Mouse (Mus musculus): Measurements from ENCODE around the gene Irak4. TPM values are rescaled to one million over a fixed set of nuclear protein-coding genes. Genes with fewer than 3 reads are reported as not detected.

The Irak4 gene
- polyA plus RNA-seq, 1 experiment from 2014 or later, result 4.1 TPM

GRCm38 (mm10) chr15:94590083-94590482 is 46.6 kb downstream of the Irak4 start:
- H3K27ac ChIP-seq, result no peak overlapping the region
- peaks cover 12% of the 10 kb centered on the region for H3K36me3 ChIP-seq
- peak overlapping the region; percentile 63 for H3K4me2 ChIP-seq
- H3K9ac ChIP-seq, result 0 out of 2 replicates have a peak overlapping the region, but pooled peaks have one; percentile 5
- H3K9me3 ChIP-seq (replicated peaks), result no peaks in the 10 kb centered on the region
- H3K4me1 ChIP-seq (replicated peaks), result peaks cover 11% of the 10 kb centered on the region
- H3K4me3 ChIP-seq, result peak overlapping the region; percentile 100
- H3K27me3 ChIP-seq, result no peaks in the 10 kb centered on the region
- 13% methylated on average over 8 of the region's 8 CpGs for WGBS
- no peak for ATAC-seq (replicated peaks; ENCODE audit: insufficient number of reproducible peaks, insufficient read depth, low FRiP score, low read depth)

DNA sequence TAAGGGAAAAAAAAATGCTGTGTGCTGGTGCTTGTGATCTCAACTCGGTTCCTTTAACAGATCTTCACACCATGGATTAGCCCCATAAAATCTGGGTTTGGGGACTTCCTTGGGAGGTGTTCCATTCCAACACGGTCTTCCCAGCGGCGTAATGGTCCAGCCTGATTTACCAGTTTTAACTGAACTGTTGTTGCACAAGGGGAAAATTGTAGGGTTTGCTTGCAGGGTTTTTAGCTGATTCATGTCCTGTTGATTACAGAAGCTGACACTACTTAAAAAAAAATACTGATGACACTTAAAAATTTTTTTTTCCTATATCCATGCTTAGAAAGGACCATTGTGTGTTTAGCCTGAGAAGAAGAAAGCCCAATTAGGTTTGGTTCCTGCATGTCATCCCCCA is 47.9 kb downstream of the Irak4 start:
- no peak overlapping the region for H3K4me3 ChIP-seq
- H3K36me3 ChIP-seq, result no peaks in the 10 kb centered on the region
- no peaks in the 10 kb centered on the region for H3K27me3 ChIP-seq
- WGBS, result 75% methylated on average over 4 of the region's 4 CpGs
- H3K4me2 ChIP-seq, result no peak overlapping the region
- H3K27ac ChIP-seq, result no peak overlapping the region
- peaks cover 11% of the 10 kb centered on the region for H3K4me1 ChIP-seq (replicated peaks)
- ATAC-seq (replicated peaks; ENCODE audit: insufficient number of reproducible peaks, insufficient read depth, low FRiP score, low read depth), result no peak
- no peaks in the 10 kb centered on the region for H3K9me3 ChIP-seq (replicated peaks)
- H3K9ac ChIP-seq, result no peak overlapping the region

GRCm38 (mm10) chr15:94593586-94593985 is 50.1 kb downstream of the Irak4 start:
- H3K27ac ChIP-seq, result no peak overlapping the region
- no peaks in the 10 kb centered on the region for H3K27me3 ChIP-seq
- no peaks in the 10 kb centered on the region for H3K9me3 ChIP-seq (replicated peaks)
- 73% methylated on average over 1 of the region's 1 CpGs for WGBS
- H3K4me2 ChIP-seq, result no peak overlapping the region
- ATAC-seq (replicated peaks; ENCODE audit: insufficient number of reproducible peaks, insufficient read depth, low FRiP score, low read depth), result no peak
- no peaks in the 10 kb centered on the region for H3K36me3 ChIP-seq
- no peak overlapping the region for H3K9ac ChIP-seq
- H3K4me1 ChIP-seq (replicated peaks), result peaks cover 3% of the 10 kb centered on the region; the same call in 1 of the 2 replicates
- no peak overlapping the region for H3K4me3 ChIP-seq

- no peak for ATAC-seq (replicated peaks; ENCODE audit: insufficient number of reproducible peaks, insufficient read depth, low FRiP score, low read depth)
- Histone ChIP-seq H3K4me2 (no peak overlapping the region), H3K4me1 (replicated peaks) (no peaks in the 10 kb centered on the region), H3K27ac (no peak overlapping the region), H3K9ac (no peak overlapping the region), H3K9me3 (replicated peaks) (no peaks in the 10 kb centered on the region), H3K36me3 (no peaks in the 10 kb centered on the region), H3K4me3 (no peak overlapping the region), H3K27me3 (no peaks in the 10 kb centered on the region)
- WGBS, result 56% methylated on average over 11 of the region's 11 CpGs
Observed at GRCm38 (mm10) chr15:94600145-94600707, 56.8 kb downstream of the Irak4 start.

- WGBS, result 23% methylated on average over 3 of the region's 3 CpGs
Observed at GRCm38 (mm10) chr15:94601339-94601738, 57.9 kb downstream of the Irak4 start.

DNA sequence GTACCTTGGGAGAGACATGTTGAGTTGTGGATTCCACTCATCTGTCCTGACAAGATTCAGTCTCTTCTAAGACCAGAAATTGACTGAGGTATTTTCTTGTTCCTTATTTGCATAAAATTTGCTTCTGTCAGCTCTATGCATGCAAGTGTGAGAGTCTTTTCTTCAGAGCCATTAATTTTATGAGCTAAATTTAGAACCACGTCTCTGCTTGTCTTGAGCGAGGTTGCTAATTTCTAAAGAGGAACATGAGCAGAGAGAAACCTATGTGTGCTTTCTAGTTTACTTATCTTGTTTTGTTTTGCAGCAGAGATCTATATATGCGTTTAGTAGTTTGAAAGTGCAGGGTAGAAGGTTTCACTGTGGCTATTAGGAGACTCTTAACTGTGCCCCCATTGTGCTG is 59.0 kb downstream of the Irak4 start:
- Histone ChIP-seq H3K27ac (no peak overlapping the region), H3K4me2 (no peak overlapping the region), H3K36me3 (no peaks in the 10 kb centered on the region), H3K4me3 (no peak overlapping the region), H3K9ac (no peak overlapping the region), H3K9me3 (replicated peaks) (no peaks in the 10 kb centered on the region), H3K27me3 (no peaks in the 10 kb centered on the region), H3K4me1 (replicated peaks) (no peaks in the 10 kb centered on the region)
- 59% methylated on average over 3 of the region's 3 CpGs for WGBS
- no peak for ATAC-seq (replicated peaks; ENCODE audit: insufficient number of reproducible peaks, insufficient read depth, low FRiP score, low read depth)

More at GRCm38 (mm10) chr15:94601339-94601738, 57.9 kb downstream of the Irak4 start:
- Histone ChIP-seq H3K27ac (no peak overlapping the region), H3K27me3 (no peaks in the 10 kb centered on the region), H3K9ac (no peak overlapping the region), H3K9me3 (replicated peaks) (no peaks in the 10 kb centered on the region), H3K4me1 (replicated peaks) (no peaks in the 10 kb centered on the region), H3K36me3 (no peaks in the 10 kb centered on the region), H3K4me3 (no peak overlapping the region), H3K4me2 (no peak overlapping the region)
- no peak for ATAC-seq (replicated peaks; ENCODE audit: insufficient number of reproducible peaks, insufficient read depth, low FRiP score, low read depth)

GRCm38 (mm10) chr15:94607768-94608167 is 64.3 kb downstream of the Irak4 start:
- no peak for ATAC-seq (replicated peaks; ENCODE audit: insufficient number of reproducible peaks, insufficient read depth, low FRiP score, low read depth)
- no peak overlapping the region for H3K27ac ChIP-seq
- H3K4me2 ChIP-seq, result no peak overlapping the region
- H3K9me3 ChIP-seq (replicated peaks), result no peaks in the 10 kb centered on the region
- H3K4me3 ChIP-seq, result no peak overlapping the region
- H3K36me3 ChIP-seq, result no peaks in the 10 kb centered on the region
- no peaks in the 10 kb centered on the region for H3K4me1 ChIP-seq (replicated peaks)
- H3K27me3 ChIP-seq, result no peaks in the 10 kb centered on the region
- H3K9ac ChIP-seq, result no peak overlapping the region
- 87% methylated on average over 8 of the region's 8 CpGs for WGBS

- Histone ChIP-seq H3K4me1 (replicated peaks) (no peaks in the 10 kb centered on the region), H3K9me3 (replicated peaks) (no peaks in the 10 kb centered on the region), H3K9ac (no peak overlapping the region), H3K36me3 (no peaks in the 10 kb centered on the region), H3K27ac (no peak overlapping the region), H3K4me3 (no peak overlapping the region), H3K27me3 (no peaks in the 10 kb centered on the region), H3K4me2 (no peak overlapping the region)
- 82% methylated on average over 11 of the region's 11 CpGs for WGBS
- ATAC-seq (replicated peaks; ENCODE audit: insufficient number of reproducible peaks, insufficient read depth, low FRiP score, low read depth), result no peak
Observed at GRCm38 (mm10) chr15:94616036-94616435, 72.6 kb downstream of the Irak4 start.

DNA sequence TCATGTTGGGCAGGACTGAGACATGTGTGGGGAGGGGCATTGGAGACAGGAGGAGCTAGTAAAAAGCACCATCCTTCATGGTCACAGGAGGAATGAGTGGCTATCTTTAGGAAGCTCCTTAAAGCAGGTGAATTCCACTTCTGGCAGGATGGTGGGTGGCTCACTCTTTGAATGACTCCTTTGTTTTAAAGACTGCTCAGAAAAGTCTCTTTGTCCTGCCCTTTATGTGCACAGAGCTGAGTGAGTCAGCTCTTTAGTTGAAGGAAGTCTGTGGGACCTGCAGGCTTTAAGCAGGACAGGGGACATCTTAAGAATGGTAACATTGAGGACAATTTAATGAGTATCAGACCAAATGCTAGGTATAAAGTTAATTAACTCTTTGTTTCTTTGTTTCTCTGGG is 77.5 kb downstream of the Irak4 start:
- H3K36me3 ChIP-seq, result no peaks in the 10 kb centered on the region
- no peak overlapping the region for H3K4me2 ChIP-seq
- no peak overlapping the region for H3K27ac ChIP-seq
- H3K4me1 ChIP-seq (replicated peaks), result no peaks in the 10 kb centered on the region
- no peaks in the 10 kb centered on the region for H3K9me3 ChIP-seq (replicated peaks)
- ATAC-seq (replicated peaks; ENCODE audit: insufficient number of reproducible peaks, insufficient read depth, low FRiP score, low read depth), result no peak
- no peaks in the 10 kb centered on the region for H3K27me3 ChIP-seq
- no peak overlapping the region for H3K4me3 ChIP-seq
- H3K9ac ChIP-seq, result no peak overlapping the region

- Histone ChIP-seq H3K36me3 (no peaks in the 10 kb centered on the region), H3K27ac (no peak overlapping the region), H3K4me2 (peak overlapping the region; percentile 99), H3K4me3 (peak overlapping the region; percentile 67), H3K9ac (peak overlapping the region; percentile 74), H3K27me3 (peaks cover 20% of the 10 kb centered on the region), H3K9me3 (replicated peaks) (no peaks in the 10 kb centered on the region), H3K4me1 (replicated peaks) (peaks cover 6% of the 10 kb centered on the region; the same call in 1 of the 2 replicates)
- ATAC-seq (replicated peaks; ENCODE audit: insufficient number of reproducible peaks, insufficient read depth, low FRiP score, low read depth), result no peak
- WGBS, result 45% methylated on average over 2 of the region's 2 CpGs
Observed at GRCm38 (mm10) chr15:94628463-94628829, 85.0 kb downstream of the Irak4 start.

DNA sequence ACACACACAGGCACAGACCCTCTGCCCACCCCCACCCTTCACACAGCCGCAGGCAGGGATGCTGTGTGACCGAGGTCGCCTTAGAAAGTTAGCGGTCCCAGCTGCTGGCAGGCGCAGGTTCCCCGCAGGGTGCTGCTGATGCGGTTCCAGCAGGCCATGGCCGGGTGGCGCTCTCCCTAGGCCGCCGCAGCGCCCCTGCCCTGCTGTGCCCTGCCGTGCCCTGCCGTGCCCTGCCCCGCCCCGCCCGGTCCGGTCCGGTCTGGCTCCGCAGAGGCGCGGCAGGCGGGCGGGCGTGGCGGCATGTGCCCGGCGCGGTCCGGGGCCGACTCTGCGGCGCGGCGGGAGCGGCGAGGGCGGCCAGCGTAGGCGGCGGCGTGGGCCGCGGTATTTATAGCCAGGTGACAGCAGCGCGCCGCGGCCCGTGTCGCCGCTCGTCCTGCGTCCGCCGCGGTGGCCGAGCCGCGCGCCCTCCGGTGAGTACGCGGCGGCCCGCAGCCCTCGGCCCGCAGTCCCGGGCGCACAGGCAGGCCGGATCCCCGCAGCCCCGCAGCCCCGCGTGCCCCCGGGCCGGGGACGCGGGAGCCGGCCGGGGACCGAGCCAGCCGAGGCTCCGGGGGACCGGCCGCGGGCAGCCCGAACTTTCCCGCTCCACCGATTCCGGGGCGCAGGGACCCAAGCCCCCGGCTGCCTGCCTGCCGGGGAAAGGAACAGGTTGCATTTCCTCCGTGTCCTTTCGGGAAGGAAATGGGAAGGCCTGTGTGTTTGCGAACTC is 85.6 kb downstream of the Irak4 start, which contains the start of gene Tmem117:
Gene Tmem117 (plus strand): TSS at position 403 of the 772 bp plus-strand sequence.
- Histone ChIP-seq H3K27me3 (peaks cover 20% of the 10 kb centered on the region), H3K27ac (no peak within 1 kb of the TSS), H3K9me3 (replicated peaks) (no peaks in the 10 kb centered on the region), H3K4me3 (peak within 1 kb of the TSS; percentile 67), H3K4me1 (replicated peaks) (peaks cover 6% of the 10 kb centered on the region; the same call in 1 of the 2 replicates), H3K9ac (peak within 1 kb of the TSS; percentile 74), H3K4me2 (peak within 1 kb of the TSS; percentile 99), H3K36me3 (no peaks in the 10 kb centered on the region)
- 1% methylated on average over 85 of the region's 96 CpGs for WGBS
- ATAC-seq (replicated peaks; ENCODE audit: insufficient number of reproducible peaks, insufficient read depth, low FRiP score, low read depth), result peak; percentile 70

DNA sequence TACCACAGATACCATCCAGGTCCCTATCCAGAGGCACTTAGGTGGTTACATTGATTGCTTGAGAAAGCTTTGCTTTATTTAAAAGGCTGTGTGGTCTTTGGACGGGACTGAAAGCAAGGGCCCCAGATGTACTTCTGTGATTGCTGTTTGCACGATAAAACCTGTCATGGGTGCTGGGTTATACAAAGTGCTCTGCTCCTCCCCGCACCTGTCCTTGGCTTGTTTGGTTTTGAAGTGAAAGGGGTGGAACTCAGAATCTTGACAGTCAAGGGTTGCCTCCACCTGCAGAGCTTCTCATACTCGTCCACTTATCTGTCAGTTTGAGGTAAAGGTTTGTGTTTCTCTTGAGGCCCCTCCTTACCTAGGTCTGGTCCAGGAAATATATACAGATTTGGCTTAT is 87.1 kb downstream of the Irak4 start:
- H3K9me3 ChIP-seq (replicated peaks), result no peaks in the 10 kb centered on the region
- 67% methylated on average over 4 of the region's 4 CpGs for WGBS
- no peak overlapping the region for H3K4me2 ChIP-seq
- H3K36me3 ChIP-seq, result no peaks in the 10 kb centered on the region
- H3K4me1 ChIP-seq (replicated peaks), result peaks cover 6% of the 10 kb centered on the region; the same call in 1 of the 2 replicates
- H3K27ac ChIP-seq, result no peak overlapping the region
- H3K4me3 ChIP-seq, result no peak overlapping the region
- no peak overlapping the region for H3K9ac ChIP-seq
- ATAC-seq (replicated peaks; ENCODE audit: insufficient number of reproducible peaks, insufficient read depth, low FRiP score, low read depth), result no peak
- H3K27me3 ChIP-seq, result peaks cover 20% of the 10 kb centered on the region
